Mouse (Mus musculus): Measurements from ENCODE around the gene Slc35a3.

GRCm38 (mm10) chr3:116752818-116753217 lies 40.2 kb upstream of the Slc35a3 start:
- TF ChIP-seq CTCF (IDR thresholded peaks at IDR 0.05; ENCODE audit: borderline replicate concordance, insufficient read depth, low read depth, low read length) = no peak
- TF ChIP-seq POLR2A (IDR thresholded peaks at IDR 0.05; ENCODE audit: borderline replicate concordance, insufficient read depth, low read length) = no peak

All from cerebellum, adult 2 months (tissue).